Mouse (Mus musculus) fat pad, adult 2 months (tissue): ENCODE data around the gene Usp48.
A peak's percentile ranks its signal among the peaks of the same experiment; 100 is the strongest.
"Not testable (repeated sequence)": the region's sequence is repeated elsewhere in the genome, so short reads cannot be mapped to it uniquely, and the experiment has no call there.

Source experiments
- DNase-seq: peaks from one replicate; pipeline ENCODE4 v3.0.0-alpha.2; 2011; ENCODE audit warnings: low read depth, low spot score; ENCODE audit errors: extremely low read depth

Gene Usp48

GRCm38 (mm10) chr4:137593601-137594495 is at the start of gene Usp48:
Gene Usp48, plus strand, starts transcription at chr4:137593755.
- DNase-seq = peak; percentile 66

GRCm38 (mm10) chr4:137545568-137545967 is 48.0 kb upstream of the Usp48 start:
- no peak for DNase-seq

- DNase-seq = no peak
Observed at GRCm38 (mm10) chr4:137546003-137546525, 47.5 kb upstream of the Usp48 start.

- no peak for DNase-seq
Observed at GRCm38 (mm10) chr4:137553466-137553865, 40.1 kb upstream of the Usp48 start.

DNA sequence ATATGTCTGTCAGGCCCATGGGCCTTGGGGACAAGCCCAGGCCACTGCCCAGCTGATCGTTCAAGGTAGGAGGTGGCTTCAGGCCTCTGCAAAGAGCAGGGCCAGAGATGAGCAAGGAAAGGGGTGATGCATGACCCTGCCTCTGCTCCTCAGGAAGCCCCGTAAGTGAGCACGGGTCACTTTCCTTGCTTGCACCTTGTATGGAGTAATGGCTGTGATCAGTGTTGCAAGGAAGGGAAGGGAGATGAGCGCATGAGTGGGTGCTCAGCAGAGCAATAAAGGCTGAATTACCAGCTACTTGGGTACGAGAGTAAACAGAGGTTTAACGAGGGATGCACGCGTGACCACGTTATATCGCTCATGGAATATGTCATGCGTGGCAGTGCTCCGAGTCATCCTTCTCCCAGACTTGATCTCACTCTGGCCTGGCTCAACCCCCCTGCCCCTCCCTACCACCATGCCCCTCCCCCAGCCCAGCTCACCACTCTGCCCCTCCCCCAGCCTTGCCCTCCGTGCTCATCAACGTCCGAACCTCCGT is 36.8 kb upstream of the Usp48 start:
- DNase-seq = no peak

GRCm38 (mm10) chr4:137569873-137570272 is 23.7 kb upstream of the Usp48 start:
- DNase-seq = no peak

DNA sequence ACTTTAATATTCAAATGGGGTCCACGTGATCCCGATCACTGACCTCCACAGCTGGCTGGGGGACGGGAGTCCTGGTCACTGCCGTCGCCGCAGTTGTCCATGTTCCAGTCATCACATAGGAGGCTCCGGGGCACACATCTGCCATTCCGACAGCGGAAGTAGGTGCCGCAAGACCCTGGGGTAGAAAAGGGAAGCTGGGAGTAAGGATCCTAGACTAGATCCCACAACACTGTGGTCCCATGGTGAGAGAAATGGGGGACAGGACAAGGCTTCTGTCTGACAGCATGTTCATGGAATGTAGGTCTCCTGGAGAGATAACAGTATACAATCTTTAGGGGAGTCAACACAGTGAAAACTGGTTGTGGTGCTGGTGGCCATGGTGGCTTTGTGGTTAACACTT is 19.1 kb upstream of the Usp48 start, which contains the start of gene Ldlrad2:
Gene Ldlrad2 (minus strand): TSS at position 101 of the 400 bp plus-strand sequence.
- DNase-seq = no peak

- no peak for DNase-seq
Observed at GRCm38 (mm10) chr4:137577486-137577885, 16.1 kb upstream of the Usp48 start.

- no peak for DNase-seq
Observed at GRCm38 (mm10) chr4:137578181-137578845, 15.2 kb upstream of the Usp48 start.

DNA sequence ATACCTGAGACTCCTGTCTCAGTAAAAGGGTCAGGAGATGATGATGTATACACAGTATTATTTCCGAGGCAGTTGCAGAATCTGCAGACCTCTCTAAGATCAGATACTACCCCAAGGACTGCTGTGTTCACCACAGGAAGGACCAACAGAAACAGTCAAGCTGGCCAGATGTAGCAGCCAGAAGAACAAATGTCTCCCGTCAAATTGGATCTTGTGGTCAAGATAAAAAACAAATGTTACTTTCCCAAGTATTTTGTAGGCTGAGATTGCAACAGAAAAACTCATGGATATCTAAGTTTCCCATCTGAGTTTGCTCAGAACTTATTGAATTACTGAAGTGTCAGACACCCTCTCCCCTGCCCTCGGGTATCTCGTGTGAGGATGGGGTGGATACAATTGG is 13.8 kb upstream of the Usp48 start:
- DNase-seq = no peak

GRCm38 (mm10) chr4:137580299-137580698 is 13.3 kb upstream of the Usp48 start:
- DNase-seq = no peak

- no peak for DNase-seq
Observed at GRCm38 (mm10) chr4:137581815-137582214, 11.7 kb upstream of the Usp48 start.

- DNase-seq = not testable (repeated sequence)
Observed at GRCm38 (mm10) chr4:137589095-137589494, 4.5 kb upstream of the Usp48 start.

DNA sequence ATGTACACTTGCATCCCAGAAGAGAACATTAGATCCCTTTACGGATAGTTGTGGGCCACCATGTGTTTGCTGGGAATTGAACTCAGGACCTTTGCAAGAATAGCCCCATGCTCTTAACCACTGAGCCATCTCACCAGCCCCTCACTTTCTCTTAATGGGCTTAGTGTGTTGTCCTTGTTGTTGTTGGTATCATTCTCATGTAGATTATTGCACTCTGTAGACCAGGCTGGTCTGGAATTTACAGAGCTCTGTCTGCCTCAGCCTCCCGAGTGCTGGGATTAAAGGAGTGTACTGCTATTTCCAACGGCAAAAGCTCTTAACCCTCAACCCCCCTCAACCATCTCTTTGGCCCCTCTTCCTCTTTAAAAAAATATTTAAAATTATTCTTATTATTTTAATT is 4.0 kb upstream of the Usp48 start:
- no peak for DNase-seq

- DNase-seq = no peak
Observed at GRCm38 (mm10) chr4:137590961-137591360, 2.6 kb upstream of the Usp48 start.

DNA sequence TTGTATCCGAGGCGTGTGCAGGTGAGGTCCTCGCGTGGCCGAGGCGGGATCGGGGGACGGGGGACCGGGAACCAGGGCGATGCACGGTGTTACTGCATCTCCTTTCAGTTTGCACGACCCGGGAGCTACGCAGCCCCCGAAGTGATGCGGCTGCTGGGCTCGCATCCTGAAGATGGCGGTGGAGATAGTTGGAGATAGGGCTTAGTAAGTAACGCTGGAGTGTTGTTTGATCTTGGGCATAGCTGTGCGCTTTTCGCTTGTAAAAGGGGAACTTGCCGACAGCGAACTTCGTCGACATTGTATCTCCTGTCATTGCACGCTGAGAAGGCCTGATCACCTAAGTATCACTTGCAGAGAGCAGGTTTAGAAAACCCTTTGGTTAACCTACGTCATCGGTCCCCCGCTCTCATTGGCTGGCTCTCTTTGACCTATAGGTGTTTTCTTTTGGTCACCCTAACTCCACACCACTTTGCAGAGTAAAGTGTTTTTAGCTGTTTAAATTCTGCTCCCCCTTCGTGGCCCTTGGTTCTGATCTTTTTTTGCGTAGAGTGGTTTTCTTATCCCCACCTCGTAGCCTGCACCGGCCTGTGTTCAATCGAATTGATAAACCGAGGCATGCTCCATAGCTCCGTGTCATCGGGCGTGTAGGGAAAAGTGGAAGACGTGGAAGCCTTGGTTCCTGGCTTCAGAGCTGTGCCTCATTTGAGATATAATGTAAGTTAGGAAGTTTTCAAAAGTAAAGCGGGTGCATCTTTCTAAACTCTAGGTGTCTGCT is 1.1 kb downstream of the Usp48 start:
- peak; percentile 2 for DNase-seq

DNA sequence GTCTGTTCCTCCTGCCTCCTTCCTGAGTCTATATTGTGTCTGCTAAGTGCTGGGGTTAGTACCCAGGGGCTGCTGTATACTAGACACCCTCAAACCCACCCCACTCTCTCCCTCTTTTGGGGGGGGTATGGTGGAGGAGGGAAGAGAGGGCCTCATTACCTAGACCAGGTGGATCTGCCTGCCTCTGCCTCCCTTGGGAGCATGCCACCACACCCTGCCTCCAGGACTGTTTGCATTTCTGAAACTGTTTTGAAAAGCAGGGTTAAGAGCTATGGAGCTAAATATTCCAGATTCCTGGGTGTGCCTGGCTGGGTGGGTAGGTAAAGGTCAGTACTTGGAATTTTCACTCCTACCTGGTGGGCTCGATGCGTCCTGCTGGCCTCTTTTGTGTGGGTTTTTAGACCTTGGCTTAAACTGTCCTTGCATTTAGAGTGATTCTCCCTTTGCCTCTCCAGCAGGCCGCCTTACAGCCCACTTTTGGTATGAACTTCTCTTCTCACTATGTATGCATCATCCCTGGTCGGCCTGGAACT is 3.6 kb downstream of the Usp48 start:
- no peak for DNase-seq

DNA sequence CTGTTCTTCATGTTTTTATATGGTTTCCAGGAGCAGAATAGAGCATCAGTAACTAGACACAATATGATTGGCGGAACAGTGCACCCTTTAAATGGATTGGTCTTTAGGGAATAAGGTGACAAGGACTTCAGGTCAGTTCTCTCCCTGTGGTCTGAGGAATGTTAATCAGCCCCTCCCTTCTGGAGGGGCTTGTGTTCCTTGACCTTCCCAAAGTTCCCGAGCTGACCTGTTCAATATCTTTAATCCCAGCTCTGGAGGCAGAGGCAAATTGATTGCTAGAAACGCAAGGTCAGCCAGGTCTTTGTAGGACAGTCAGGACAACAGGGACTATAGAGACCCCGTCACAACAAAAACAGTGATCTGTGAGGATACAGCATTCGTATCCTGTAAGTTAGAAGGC is 5.0 kb downstream of the Usp48 start:
- no peak for DNase-seq

- no peak for DNase-seq
Observed at GRCm38 (mm10) chr4:137603449-137604171, 10.1 kb downstream of the Usp48 start.

DNA sequence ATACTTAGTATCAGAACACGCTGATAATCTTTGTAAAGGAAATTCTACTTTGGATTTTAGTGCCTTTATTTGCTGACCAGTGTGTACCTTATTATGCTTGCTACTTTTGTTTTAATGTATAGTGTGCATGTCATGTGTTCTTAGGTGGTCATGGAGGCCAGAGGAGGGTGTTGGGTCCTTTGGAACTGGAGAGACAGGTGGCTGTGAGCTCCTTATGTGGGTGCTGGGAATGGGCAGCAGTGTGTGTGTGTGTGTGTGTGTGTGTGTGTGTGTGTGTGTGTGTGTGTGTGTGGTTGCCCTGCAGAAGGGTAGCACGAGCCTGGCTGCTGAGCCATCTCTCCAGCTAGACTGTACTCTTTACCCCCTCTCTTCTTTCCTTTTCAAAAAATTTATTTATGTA is 13.5 kb downstream of the Usp48 start:
- no peak for DNase-seq
